22 mouse cellular contexts compared by ENCODE assay signal in genomic region chr17:49668296-49668695, GRCm38 (mm10).
"Had no signal": no experiment of that assay in that cellular context is flagged by ENCODE, and none has a peak within 500 bp of the region (broad histone marks: within the 10 kb centered on the region; RNA-seq: fewer than 3 reads in every experiment).

No protein-coding gene starts in this region.

- DNase-seq: heart, postnatal 10 days; heart, postnatal 14 days; heart, postnatal 36 days; heart, postnatal 4 days; kidney, adult 11 months; kidney, adult 18-20 months; kidney, adult 2 months; kidney, adult 8-10 months; kidney, adult 9 months; kidney, postnatal 10 days; kidney, postnatal 14 days; kidney, postnatal 25 days; kidney, postnatal 36 days; kidney, postnatal 4 days; layer of hippocampus, adult 9-11 months; layer of hippocampus, postnatal 36 days had no signal

- ATAC-seq: hindbrain, embryonic 16.5 days; hindbrain, postnatal 0 days; inflammation-experienced regulatory T-cells, adult 6 months; intestine, embryonic 15.5 days; intestine, embryonic 16.5 days; intestine, postnatal 0 days had no signal
